Mouse (Mus musculus): ENCODE data around the gene Hspa14. TPM values are rescaled to one million over a fixed set of nuclear protein-coding genes. Genes with fewer than 3 reads are reported as not detected.

Hspa14 gene
- 62.3 and 64.1 TPM in 2 replicates for polyA plus RNA-seq (2015; fragmentation: Nextera tagmentation; extraction: Ambion mirVana)

- Histone ChIP-seq H3K36me3 (replicated peaks) (peaks cover 17% of the 10 kb centered on the region; the same call in 1 of the 2 replicates), H3K9ac (peak within 1 kb of the TSS; percentile 82), H3K4me3 (peak within 1 kb of the TSS; percentile 82), H3K27ac (peak within 1 kb of the TSS; percentile 85), H3K4me1 (peaks cover 15% of the 10 kb centered on the region), H3K9me3 (no peaks in the 10 kb centered on the region), H3K4me2 (peak within 1 kb of the TSS; percentile 85), H3K27me3 (replicated peaks) (no peaks in the 10 kb centered on the region)
- 1% methylated on average over 60 of the region's 60 CpGs for WGBS
- peak; percentile 100 for ATAC-seq (replicated peaks)
Measured at GRCm38 (mm10) chr2:3512552-3513454, at the start of gene Hspa14, which contains the start of the genes Gm45902 and Cdnf. TSS of gene Hspa14 (minus strand) at chr2:3512814. TSS of gene Gm45902 (minus strand) at chr2:3512790. TSS of gene Cdnf (plus strand) at chr2:3513030.

GRCm38 (mm10) chr2:3546588-3546987 lies 34.0 kb upstream of the Hspa14 start:
- Histone ChIP-seq H3K9ac (no peak overlapping the region), H3K9me3 (no peaks in the 10 kb centered on the region), H3K4me2 (no peak overlapping the region), H3K4me3 (no peak overlapping the region), H3K27ac (no peak overlapping the region), H3K36me3 (replicated peaks) (no peaks in the 10 kb centered on the region), H3K4me1 (no peaks in the 10 kb centered on the region), H3K27me3 (replicated peaks) (no peaks in the 10 kb centered on the region)
- 0 out of 2 replicates have a peak, but pooled peaks have one; percentile 63 for ATAC-seq (replicated peaks)
- WGBS: 4% methylated on average over 4 of the region's 4 CpGs

DNA sequence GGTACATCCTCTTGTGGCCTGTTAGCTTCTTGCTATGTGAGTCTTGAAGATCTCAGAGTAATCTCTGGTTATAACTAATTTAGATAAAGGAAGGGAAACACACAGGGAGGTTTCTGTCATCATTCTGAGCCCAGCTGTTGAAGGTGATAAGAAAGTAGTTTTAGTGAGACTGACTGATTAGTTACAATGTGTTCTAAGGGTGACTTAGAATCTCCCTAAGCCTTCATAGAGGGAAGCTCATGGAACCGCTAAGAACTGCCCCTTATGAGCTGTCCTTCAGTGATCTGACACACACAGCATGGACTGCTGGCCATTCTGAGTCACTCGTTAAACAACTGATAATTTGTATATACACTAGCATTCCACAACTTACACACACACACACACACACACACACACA lies 33.4 kb upstream of the Hspa14 start:
- no peak overlapping the region for H3K4me3 ChIP-seq
- no peaks in the 10 kb centered on the region for H3K4me1 ChIP-seq
- 84% methylated on average over 2 of the region's 2 CpGs for WGBS
- H3K9me3 ChIP-seq: no peaks in the 10 kb centered on the region
- no peak for ATAC-seq (replicated peaks)
- no peaks in the 10 kb centered on the region for H3K36me3 ChIP-seq (replicated peaks)
- no peak overlapping the region for H3K4me2 ChIP-seq
- H3K27ac ChIP-seq: no peak overlapping the region
- H3K27me3 ChIP-seq (replicated peaks): no peaks in the 10 kb centered on the region
- no peak overlapping the region for H3K9ac ChIP-seq

DNA sequence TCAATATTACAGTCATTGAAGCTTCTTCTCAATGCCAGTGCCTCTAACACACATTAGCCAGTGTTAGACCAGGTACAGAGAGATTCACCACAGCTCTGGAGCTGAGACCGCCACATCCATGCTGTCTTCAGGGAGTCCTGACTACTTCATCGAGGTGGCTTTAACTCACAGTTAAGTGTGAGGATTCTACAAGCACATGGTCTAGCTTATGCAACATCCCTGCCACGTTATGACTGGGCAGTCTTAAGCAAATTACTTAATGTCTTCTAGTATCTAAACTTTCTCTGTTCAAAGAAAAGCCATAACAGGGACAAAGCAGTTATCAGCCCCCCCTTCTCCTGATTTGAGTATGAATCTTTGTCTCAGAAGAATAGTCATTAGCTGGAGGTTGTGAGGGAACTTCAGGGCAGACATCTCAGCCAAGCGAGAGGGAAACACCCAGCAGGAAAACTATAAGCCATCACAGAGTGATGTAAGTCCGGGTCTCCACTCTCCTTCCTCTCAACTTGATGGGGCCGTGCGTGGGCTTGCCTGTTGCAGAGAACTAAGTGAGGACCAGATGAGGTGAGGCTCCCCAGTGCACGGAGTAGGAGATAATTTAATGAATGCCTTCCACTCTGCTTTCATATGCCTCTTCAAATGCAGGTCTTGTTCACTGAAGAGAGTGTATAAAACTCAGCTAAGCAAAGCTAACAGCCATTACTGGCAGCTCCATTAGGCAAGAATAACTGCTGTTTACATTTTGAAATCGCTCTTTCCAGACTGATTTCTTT lies 28.9 kb upstream of the Hspa14 start:
- Histone ChIP-seq H3K4me3 (no peak overlapping the region), H3K36me3 (replicated peaks) (no peaks in the 10 kb centered on the region), H3K27ac (no peak overlapping the region), H3K9me3 (no peaks in the 10 kb centered on the region), H3K9ac (no peak overlapping the region), H3K4me2 (no peak overlapping the region), H3K4me1 (no peaks in the 10 kb centered on the region), H3K27me3 (replicated peaks) (no peaks in the 10 kb centered on the region)
- WGBS: 80% methylated on average over 9 of the region's 9 CpGs
- no peak for ATAC-seq (replicated peaks)

DNA sequence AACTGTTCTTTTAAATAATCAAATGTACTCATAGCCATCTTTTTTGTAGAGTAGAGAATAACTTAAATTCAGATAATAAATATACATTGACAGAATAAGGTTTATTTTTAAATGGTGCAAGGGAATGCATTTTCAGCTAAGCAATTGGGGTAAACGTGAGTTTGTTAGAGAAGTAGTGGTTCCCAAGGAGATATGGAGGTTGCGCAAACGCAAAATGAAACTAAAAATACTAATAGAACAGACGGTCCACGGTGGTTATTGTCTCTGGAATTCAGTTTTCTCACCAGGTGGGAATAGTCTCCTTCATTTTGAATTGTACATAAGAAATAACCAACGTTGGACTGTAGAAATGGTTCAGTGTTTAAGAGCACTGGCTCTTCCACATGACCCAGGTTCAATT lies 13.7 kb upstream of the Hspa14 start:
- Histone ChIP-seq H3K27ac (no peak overlapping the region), H3K4me2 (no peak overlapping the region), H3K4me1 (no peaks in the 10 kb centered on the region), H3K9ac (no peak overlapping the region), H3K36me3 (replicated peaks) (no peaks in the 10 kb centered on the region), H3K4me3 (no peak overlapping the region), H3K27me3 (replicated peaks) (no peaks in the 10 kb centered on the region), H3K9me3 (no peaks in the 10 kb centered on the region)
- 83% methylated on average over 6 of the region's 6 CpGs for WGBS
- no peak for ATAC-seq (replicated peaks)

- Histone ChIP-seq H3K27ac (no peak overlapping the region), H3K9ac (no peak overlapping the region), H3K36me3 (replicated peaks) (no peaks in the 10 kb centered on the region), H3K4me2 (no peak overlapping the region), H3K4me3 (no peak overlapping the region), H3K4me1 (no peaks in the 10 kb centered on the region), H3K27me3 (replicated peaks) (no peaks in the 10 kb centered on the region), H3K9me3 (no peaks in the 10 kb centered on the region)
- no peak for ATAC-seq (replicated peaks)
- WGBS: 83% methylated on average over 4 of the region's 4 CpGs
Measured at GRCm38 (mm10) chr2:3522558-3522957, 9.9 kb upstream of the Hspa14 start.

DNA sequence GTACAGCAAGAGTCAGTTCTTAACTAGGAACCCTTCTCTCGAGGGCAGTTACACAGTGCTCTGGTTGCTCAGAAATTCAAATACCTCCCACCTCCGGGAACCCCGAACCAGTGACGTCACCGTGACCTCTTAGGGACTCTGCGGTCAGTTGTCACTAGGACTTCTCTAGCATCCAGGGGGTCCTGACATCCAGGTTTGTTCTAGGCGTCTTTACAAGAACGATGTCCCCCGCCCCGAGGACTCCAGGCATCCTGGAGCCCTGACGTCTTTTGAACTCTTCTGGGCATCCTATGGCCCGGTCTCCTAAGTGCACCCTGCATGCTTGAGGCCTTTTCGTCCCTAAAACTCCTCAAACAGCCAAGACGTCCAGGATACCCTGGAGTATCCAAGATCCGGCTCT lies 538 bp downstream of the Hspa14 start:
- no peak for ATAC-seq (replicated peaks)
- H3K9me3 ChIP-seq: no peaks in the 10 kb centered on the region
- peak overlapping the region; percentile 82 for H3K9ac ChIP-seq
- peaks cover 19% of the 10 kb centered on the region; the same call in 1 of the 2 replicates for H3K36me3 ChIP-seq (replicated peaks)
- H3K27ac ChIP-seq: peak overlapping the region; percentile 83
- peak overlapping the region; percentile 85 for H3K4me2 ChIP-seq
- H3K27me3 ChIP-seq (replicated peaks): no peaks in the 10 kb centered on the region
- peaks cover 15% of the 10 kb centered on the region for H3K4me1 ChIP-seq
- peak overlapping the region; percentile 82 for H3K4me3 ChIP-seq
- WGBS: under 1% methylated on average over 15 of the region's 15 CpGs

- Histone ChIP-seq H3K9me3 (no peaks in the 10 kb centered on the region), H3K9ac (no peak overlapping the region), H3K4me2 (no peak overlapping the region), H3K4me3 (no peak overlapping the region), H3K27me3 (replicated peaks) (no peaks in the 10 kb centered on the region), H3K36me3 (replicated peaks) (peaks cover 34% of the 10 kb centered on the region), H3K4me1 (no peaks in the 10 kb centered on the region), H3K27ac (no peak overlapping the region)
- ATAC-seq (replicated peaks): no peak
- 95% methylated on average over 5 of the region's 5 CpGs for WGBS
Measured at GRCm38 (mm10) chr2:3500886-3501285, 11.7 kb downstream of the Hspa14 start.

DNA sequence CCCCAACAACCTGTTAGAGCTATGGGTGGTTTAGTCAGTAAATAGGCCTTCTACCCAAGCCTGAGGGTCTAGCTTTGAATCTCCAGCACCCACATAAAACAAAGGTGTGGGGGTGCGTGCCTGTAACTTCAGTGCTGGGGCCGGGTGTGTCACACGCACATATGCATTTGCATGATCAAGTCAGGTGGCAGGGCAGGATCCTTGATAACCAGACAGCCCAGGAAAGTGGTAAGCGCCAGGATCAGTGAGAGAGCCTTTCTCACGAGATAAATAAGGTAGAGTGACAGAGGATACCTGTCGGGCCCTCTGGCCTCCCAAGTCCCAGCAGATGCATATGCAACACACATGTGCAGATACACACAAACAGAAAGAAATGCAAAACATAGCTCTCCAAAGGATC lies 13.1 kb downstream of the Hspa14 start:
- H3K36me3 ChIP-seq (replicated peaks): peaks cover 40% of the 10 kb centered on the region
- H3K9me3 ChIP-seq: no peaks in the 10 kb centered on the region
- no peak for ATAC-seq (replicated peaks)
- H3K4me2 ChIP-seq: no peak overlapping the region
- WGBS: 95% methylated on average over 6 of the region's 6 CpGs
- H3K27ac ChIP-seq: no peak overlapping the region
- H3K4me1 ChIP-seq: no peaks in the 10 kb centered on the region
- no peak overlapping the region for H3K4me3 ChIP-seq
- H3K9ac ChIP-seq: no peak overlapping the region
- no peaks in the 10 kb centered on the region for H3K27me3 ChIP-seq (replicated peaks)

DNA sequence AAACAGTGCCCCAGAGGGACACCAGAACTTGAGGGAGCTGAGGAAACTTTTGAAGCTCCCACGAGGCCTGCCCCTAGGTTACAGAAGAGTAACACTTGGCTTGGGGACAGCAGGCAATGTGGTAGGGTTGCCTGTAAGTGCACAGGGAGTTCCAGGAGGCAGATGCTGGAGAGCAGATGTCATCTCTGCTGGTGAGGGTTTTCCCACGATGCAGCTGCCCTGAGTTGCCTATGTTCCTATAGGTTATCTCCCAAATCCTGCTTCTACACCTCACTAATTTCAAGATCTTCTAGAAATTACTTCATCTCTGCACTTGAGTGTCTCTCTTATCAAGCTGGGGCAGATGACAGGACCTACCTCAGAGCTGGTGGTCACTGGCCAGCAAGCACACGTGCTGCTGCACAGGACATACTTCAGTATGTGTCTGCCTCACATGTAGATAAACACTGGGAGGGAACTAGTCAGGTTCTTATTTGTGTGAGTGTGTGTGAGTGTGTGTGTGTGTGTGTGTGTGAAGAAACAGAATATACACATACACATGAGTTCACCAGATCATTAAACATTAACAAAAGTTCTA lies 18.7 kb downstream of the Hspa14 start:
- H3K36me3 ChIP-seq (replicated peaks): peaks cover 45% of the 10 kb centered on the region
- ATAC-seq (replicated peaks): no peak
- H3K9ac ChIP-seq: no peak overlapping the region
- no peak overlapping the region for H3K27ac ChIP-seq
- H3K4me1 ChIP-seq: no peaks in the 10 kb centered on the region
- H3K27me3 ChIP-seq (replicated peaks): no peaks in the 10 kb centered on the region
- no peaks in the 10 kb centered on the region for H3K9me3 ChIP-seq
- H3K4me2 ChIP-seq: no peak overlapping the region
- H3K4me3 ChIP-seq: no peak overlapping the region
- 92% methylated on average over 3 of the region's 3 CpGs for WGBS

- no peaks in the 10 kb centered on the region for H3K27me3 ChIP-seq (replicated peaks)
- H3K4me2 ChIP-seq: no peak overlapping the region
- no peaks in the 10 kb centered on the region for H3K9me3 ChIP-seq
- no peak overlapping the region for H3K9ac ChIP-seq
- H3K36me3 ChIP-seq (replicated peaks): peaks cover 22% of the 10 kb centered on the region; the same call in 1 of the 2 replicates
- no peak for ATAC-seq (replicated peaks)
- no peak overlapping the region for H3K27ac ChIP-seq
- 44% methylated on average over 3 of the region's 3 CpGs for WGBS
- no peaks in the 10 kb centered on the region for H3K4me1 ChIP-seq
- H3K4me3 ChIP-seq: no peak overlapping the region
Measured at GRCm38 (mm10) chr2:3489816-3490215, 22.8 kb downstream of the Hspa14 start.

DNA sequence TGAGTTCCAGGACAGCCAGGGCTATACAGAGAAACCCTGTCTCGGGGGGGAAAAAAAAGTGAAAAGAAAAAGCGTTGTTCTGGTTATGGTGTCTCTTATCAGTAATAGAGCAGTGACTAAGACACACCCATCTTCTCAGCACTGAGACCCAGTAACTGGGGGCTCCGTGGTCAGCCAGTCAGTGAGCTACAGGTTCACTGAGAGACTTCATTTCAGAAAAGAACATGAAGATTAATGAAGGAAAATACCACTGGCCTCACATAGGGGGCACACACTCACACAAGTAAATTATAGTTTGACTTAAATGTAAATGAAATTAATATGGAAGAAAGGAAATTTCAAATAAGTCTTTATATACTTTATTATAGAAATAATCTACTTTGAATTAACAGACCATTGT lies 32.4 kb downstream of the Hspa14 start:
- Histone ChIP-seq H3K27me3 (replicated peaks) (no peaks in the 10 kb centered on the region), H3K9me3 (no peaks in the 10 kb centered on the region), H3K36me3 (replicated peaks) (no peaks in the 10 kb centered on the region), H3K4me1 (peaks cover 6% of the 10 kb centered on the region), H3K4me3 (no peak overlapping the region), H3K4me2 (no peak overlapping the region), H3K27ac (no peak overlapping the region), H3K9ac (no peak overlapping the region)
- WGBS: 88% methylated on average over 3 of the region's 3 CpGs
- no peak for ATAC-seq (replicated peaks)

Data from midbrain, embryonic 15.5 days (tissue).